Mouse (Mus musculus) midbrain, embryonic 15.5 days (tissue): ENCODE results near the gene Pcbp3. TPM values are rescaled to one million over a fixed set of nuclear protein-coding genes. Genes with fewer than 3 reads are reported as not detected.
A peak's percentile ranks its signal among the peaks of the same experiment; 100 is the strongest.

Experiments used
- ATAC-seq: fragments of 200-750 bp; cut with Nextera tagmentation; replicated peaks from 2 replicates; pipeline ENCODE4 v1.8.0; 2017; ENCODE audit warnings: moderate TSS enrichment
- H3K27ac ChIP-seq: fragments of 300-500 bp; sonication (generic); 2 replicates; pipeline ENCODE4 v1.5.1; 2015; ENCODE audit warnings: mild to moderate bottlenecking, inconsistent platforms
- H3K27me3 ChIP-seq: fragments of 300-500 bp; sonication (generic); replicated peaks from 2 replicates; pipeline ENCODE4 v1.6.1; 2015; ENCODE audit warnings: inconsistent platforms
- H3K36me3 ChIP-seq: fragments of 300-500 bp; sonication (generic); replicated peaks from 2 replicates; pipeline ENCODE4 v1.6.1; 2015; ENCODE audit warnings: inconsistent platforms
- H3K4me1 ChIP-seq: fragments of 300-500 bp; sonication (generic); 2 replicates; pipeline ENCODE4 v1.6.1; 2015; ENCODE audit warnings: inconsistent platforms
- H3K4me2 ChIP-seq: fragments of 300-500 bp; sonication (generic); 2 replicates; pipeline ENCODE4 v1.6.1; 2015; ENCODE audit warnings: inconsistent platforms, mild to moderate bottlenecking, moderate library complexity
- H3K4me3 ChIP-seq: fragments of 300-500 bp; sonication (generic); 2 replicates; pipeline ENCODE4 v1.5.1; 2015; ENCODE audit warnings: mild to moderate bottlenecking, inconsistent platforms
- H3K9ac ChIP-seq: fragments of 300-500 bp; sonication (generic); 2 replicates; pipeline ENCODE4 v1.6.1; 2015; ENCODE audit warnings: mild to moderate bottlenecking, inconsistent platforms
- H3K9me3 ChIP-seq: fragments of 300-500 bp; sonication (generic); 2 replicates; pipeline ENCODE4 v1.6.1; 2016; ENCODE audit warnings: inconsistent platforms
- WGBS: fragments of 180-500 bp; shearing (Covaris S2); methylation state at CpG from one replicate; pipeline ENCODE4 v1.1.7; 2015; ENCODE audit warnings: mixed read lengths; 5-methylcytosine and 5-hydroxymethylcytosine counted together
- polyA plus RNA-seq: library from polyadenylated mRNA; unstranded; fragments of >200 nt; fragmentation: Nextera tagmentation; extraction: Ambion mirVana; gene quantifications from 2 replicates; pipeline ENCODE4 v1.2.1, GENCODE M21; 2015

Pcbp3 gene
- polyA plus RNA-seq, 1 experiment from 2014 or later: 69.5 TPM

- Histone ChIP-seq H3K36me3 (no peaks in the 10 kb centered on the region), H3K9ac (no peak overlapping the region), H3K4me3 (no peak overlapping the region), H3K4me2 (no peak overlapping the region), H3K27me3 (no peaks in the 10 kb centered on the region), H3K27ac (no peak overlapping the region), H3K4me1 (peaks cover 2% of the 10 kb centered on the region; the same call in 1 of the 2 replicates), H3K9me3 (no peaks in the 10 kb centered on the region)
- peak; percentile 79 for ATAC-seq
- WGBS: 61% methylated on average over 14 of the region's 14 CpGs
These were observed 126.0 kb downstream of the Pcbp3 start for GRCm38 (mm10) chr10:76835497-76836357.

- no peaks in the 10 kb centered on the region for H3K27me3 ChIP-seq
- H3K4me1 ChIP-seq: peaks cover 2% of the 10 kb centered on the region; the same call in 1 of the 2 replicates
- ATAC-seq: no peak
- 87% methylated on average over 1 of the region's 1 CpGs for WGBS
- H3K9me3 ChIP-seq: no peaks in the 10 kb centered on the region
- H3K36me3 ChIP-seq: no peaks in the 10 kb centered on the region
- no peak overlapping the region for H3K27ac ChIP-seq
- H3K9ac ChIP-seq: no peak overlapping the region
- no peak overlapping the region for H3K4me2 ChIP-seq
- H3K4me3 ChIP-seq: no peak overlapping the region
These were observed 128.8 kb downstream of the Pcbp3 start for GRCm38 (mm10) chr10:76832841-76833240.

- Histone ChIP-seq H3K27ac (no peak overlapping the region), H3K4me3 (no peak overlapping the region), H3K27me3 (no peaks in the 10 kb centered on the region), H3K4me2 (no peak overlapping the region), H3K36me3 (no peaks in the 10 kb centered on the region), H3K4me1 (peaks cover 2% of the 10 kb centered on the region; the same call in 1 of the 2 replicates), H3K9me3 (no peaks in the 10 kb centered on the region), H3K9ac (no peak overlapping the region)
- no peak for ATAC-seq
- 82% methylated on average over 2 of the region's 2 CpGs for WGBS
These were observed 129.8 kb downstream of the Pcbp3 start for GRCm38 (mm10) chr10:76831915-76832314.

DNA sequence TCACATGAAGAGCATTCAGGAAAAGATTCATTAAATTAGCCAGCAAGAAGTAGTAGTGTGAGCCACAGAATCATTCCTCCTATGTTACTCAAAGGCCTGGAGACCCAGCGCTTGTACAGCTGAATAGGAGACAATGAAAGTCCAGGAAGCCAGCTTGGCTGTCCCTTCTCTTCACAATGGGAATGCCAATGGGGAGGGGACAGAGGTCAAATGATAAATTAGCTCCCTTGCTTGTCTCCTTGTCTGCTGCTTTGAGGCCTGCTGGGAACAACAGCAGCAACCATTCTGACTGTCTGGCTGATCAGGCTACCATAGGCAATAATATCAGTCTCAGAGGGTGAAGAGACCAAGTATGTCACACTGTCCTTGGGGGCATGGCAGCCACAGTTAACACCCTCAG, 130.5 kb downstream of the Pcbp3 start:
- no peak for ATAC-seq
- 24% methylated on average over 1 of the region's 1 CpGs for WGBS

DNA sequence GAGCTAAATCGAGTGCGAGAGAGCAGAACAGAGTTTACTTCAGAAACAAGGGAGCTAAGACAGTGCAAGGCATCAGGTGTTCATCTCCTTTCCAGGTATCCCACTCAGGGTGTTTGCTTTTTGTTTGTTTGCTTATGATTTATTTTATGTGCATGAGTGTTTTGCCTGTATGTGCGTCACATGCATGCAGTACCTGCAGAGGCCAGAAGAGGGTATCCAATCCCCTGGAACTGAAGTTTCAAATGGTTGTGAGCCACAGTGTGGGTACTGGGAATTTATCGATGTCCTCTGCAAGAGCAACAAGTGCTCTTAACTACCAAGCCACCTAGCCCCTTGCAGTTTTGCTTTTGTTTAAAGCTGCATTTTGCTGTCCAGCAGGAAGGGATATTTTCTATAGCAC, 132.8 kb downstream of the Pcbp3 start:
- no peaks in the 10 kb centered on the region for H3K27me3 ChIP-seq
- 96% methylated on average over 4 of the region's 4 CpGs for WGBS
- H3K36me3 ChIP-seq: no peaks in the 10 kb centered on the region
- no peak overlapping the region for H3K27ac ChIP-seq
- no peak overlapping the region for H3K9ac ChIP-seq
- H3K9me3 ChIP-seq: no peaks in the 10 kb centered on the region
- H3K4me1 ChIP-seq: no peaks in the 10 kb centered on the region
- ATAC-seq: no peak
- H3K4me3 ChIP-seq: no peak overlapping the region
- H3K4me2 ChIP-seq: no peak overlapping the region

More for the DNA sequence above, 130.5 kb downstream of the Pcbp3 start:
- Histone ChIP-seq H3K4me1 (peaks cover 2% of the 10 kb centered on the region; the same call in 1 of the 2 replicates), H3K4me2 (no peak overlapping the region), H3K4me3 (no peak overlapping the region), H3K36me3 (no peaks in the 10 kb centered on the region), H3K27me3 (no peaks in the 10 kb centered on the region), H3K9me3 (no peaks in the 10 kb centered on the region), H3K27ac (no peak overlapping the region), H3K9ac (no peak overlapping the region)

- 81% methylated on average over 8 of the region's 8 CpGs for WGBS
- Histone ChIP-seq H3K4me1 (no peaks in the 10 kb centered on the region), H3K9ac (no peak overlapping the region), H3K27ac (no peak overlapping the region), H3K36me3 (no peaks in the 10 kb centered on the region), H3K4me3 (no peak overlapping the region), H3K27me3 (no peaks in the 10 kb centered on the region), H3K4me2 (no peak overlapping the region), H3K9me3 (no peaks in the 10 kb centered on the region)
- ATAC-seq: no peak
These were observed 139.0 kb downstream of the Pcbp3 start for GRCm38 (mm10) chr10:76822698-76823097.

GRCm38 (mm10) chr10:76819321-76819720, 142.4 kb downstream of the Pcbp3 start:
- H3K27me3 ChIP-seq: no peaks in the 10 kb centered on the region
- no peak for ATAC-seq
- no peak overlapping the region for H3K4me3 ChIP-seq
- H3K9me3 ChIP-seq: no peaks in the 10 kb centered on the region
- H3K4me1 ChIP-seq: peaks cover 10% of the 10 kb centered on the region
- no peak overlapping the region for H3K9ac ChIP-seq
- no peak overlapping the region for H3K4me2 ChIP-seq
- WGBS: 65% methylated on average over 2 of the region's 2 CpGs
- no peaks in the 10 kb centered on the region for H3K36me3 ChIP-seq
- no peak overlapping the region for H3K27ac ChIP-seq

DNA sequence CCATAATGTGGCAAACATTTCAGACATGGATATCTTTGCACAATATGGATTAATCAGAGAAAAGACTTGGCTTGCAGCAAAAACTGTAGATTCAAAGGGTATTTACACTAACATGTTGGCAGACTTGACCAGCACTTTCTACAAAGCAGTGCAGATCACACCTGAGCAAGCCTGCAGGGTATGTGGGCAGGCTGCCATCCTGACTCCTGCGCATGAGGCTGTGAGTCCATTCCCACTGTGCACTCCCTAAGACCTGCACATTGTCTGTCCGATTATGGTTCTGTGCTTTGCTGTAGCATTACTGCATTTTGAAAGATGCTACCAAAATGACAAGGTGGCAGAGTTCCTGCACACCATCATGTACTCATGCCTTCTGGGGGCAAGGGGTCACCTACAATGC, 143.3 kb downstream of the Pcbp3 start:
- no peaks in the 10 kb centered on the region for H3K27me3 ChIP-seq
- WGBS: 87% methylated on average over 2 of the region's 2 CpGs

DNA sequence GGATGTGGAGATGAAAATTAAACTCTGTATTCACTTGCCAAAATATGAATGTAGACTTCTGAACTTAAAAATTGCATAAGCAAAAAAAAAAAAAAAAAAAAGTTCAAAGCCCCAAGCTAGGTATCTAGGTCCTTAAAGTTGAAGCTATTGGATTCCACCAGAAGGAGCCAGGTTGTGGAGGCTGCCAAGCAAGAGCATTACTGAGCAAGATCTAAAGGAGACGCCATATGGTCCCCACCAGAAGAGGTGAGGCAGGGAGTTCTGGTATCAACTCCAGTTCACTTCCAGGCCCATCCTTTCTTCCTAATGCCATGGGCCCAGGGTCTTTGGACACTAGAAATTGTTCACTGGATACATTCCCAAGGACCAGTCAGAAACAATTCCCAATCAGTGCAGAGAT, 144.8 kb downstream of the Pcbp3 start:
- peaks cover 10% of the 10 kb centered on the region for H3K4me1 ChIP-seq
- no peak overlapping the region for H3K4me2 ChIP-seq
- no peaks in the 10 kb centered on the region for H3K27me3 ChIP-seq
- H3K36me3 ChIP-seq: no peaks in the 10 kb centered on the region
- H3K4me3 ChIP-seq: no peak overlapping the region
- H3K27ac ChIP-seq: no peak overlapping the region
- H3K9me3 ChIP-seq: no peaks in the 10 kb centered on the region
- WGBS: 79% methylated on average over 1 of the region's 1 CpGs
- H3K9ac ChIP-seq: no peak overlapping the region
- ATAC-seq: no peak

More for the DNA sequence above, 143.3 kb downstream of the Pcbp3 start:
- no peak overlapping the region for H3K4me3 ChIP-seq
- no peak overlapping the region for H3K9ac ChIP-seq
- H3K36me3 ChIP-seq: no peaks in the 10 kb centered on the region
- no peaks in the 10 kb centered on the region for H3K9me3 ChIP-seq
- no peak overlapping the region for H3K4me2 ChIP-seq
- no peak overlapping the region for H3K27ac ChIP-seq
- ATAC-seq: no peak
- H3K4me1 ChIP-seq: peaks cover 10% of the 10 kb centered on the region

DNA sequence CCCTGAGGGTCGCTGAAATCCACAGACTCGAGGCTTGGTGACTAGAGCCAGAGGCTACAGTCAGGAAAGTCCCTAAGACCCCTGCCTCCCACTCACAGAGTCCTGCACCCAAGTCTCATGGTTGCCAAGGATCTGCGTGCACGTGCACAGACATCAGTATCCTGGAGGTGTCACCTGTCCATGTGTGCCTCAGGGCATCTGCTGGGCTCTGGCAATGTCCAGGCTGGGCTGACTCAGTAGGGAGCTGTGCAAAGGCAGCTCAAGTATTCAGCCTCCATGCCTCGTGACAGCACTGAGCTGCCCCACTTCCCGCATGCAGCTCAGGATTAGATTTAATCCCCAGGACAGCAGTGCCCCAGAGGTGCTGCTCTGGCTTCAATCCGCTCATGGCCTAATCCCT, 145.3 kb downstream of the Pcbp3 start:
- no peak overlapping the region for H3K4me2 ChIP-seq
- H3K4me1 ChIP-seq: peaks cover 10% of the 10 kb centered on the region
- H3K27me3 ChIP-seq: no peaks in the 10 kb centered on the region
- H3K36me3 ChIP-seq: no peaks in the 10 kb centered on the region
- H3K27ac ChIP-seq: peak overlapping the region; percentile 66
- H3K9me3 ChIP-seq: no peaks in the 10 kb centered on the region
- no peak overlapping the region for H3K9ac ChIP-seq
- 17% methylated on average over 7 of the region's 7 CpGs for WGBS
- H3K4me3 ChIP-seq: no peak overlapping the region
- ATAC-seq: peak; percentile 79

- H3K9ac ChIP-seq: no peak overlapping the region
- H3K4me1 ChIP-seq: peaks cover 10% of the 10 kb centered on the region
- no peak overlapping the region for H3K27ac ChIP-seq
- 37% methylated on average over 4 of the region's 4 CpGs for WGBS
- no peak overlapping the region for H3K4me2 ChIP-seq
- H3K9me3 ChIP-seq: no peaks in the 10 kb centered on the region
- no peaks in the 10 kb centered on the region for H3K36me3 ChIP-seq
- H3K27me3 ChIP-seq: no peaks in the 10 kb centered on the region
- ATAC-seq: no peak
- no peak overlapping the region for H3K4me3 ChIP-seq
These were observed 146.2 kb downstream of the Pcbp3 start for GRCm38 (mm10) chr10:76815481-76815880.

- no peaks in the 10 kb centered on the region for H3K36me3 ChIP-seq
- 88% methylated on average over 8 of the region's 8 CpGs for WGBS
- H3K4me2 ChIP-seq: no peak overlapping the region
- H3K27ac ChIP-seq: no peak overlapping the region
- no peak overlapping the region for H3K9ac ChIP-seq
- H3K4me3 ChIP-seq: no peak overlapping the region
- no peaks in the 10 kb centered on the region for H3K27me3 ChIP-seq
- H3K9me3 ChIP-seq: no peaks in the 10 kb centered on the region
- no peak for ATAC-seq
- peaks cover 16% of the 10 kb centered on the region for H3K4me1 ChIP-seq
These were observed 146.9 kb downstream of the Pcbp3 start for GRCm38 (mm10) chr10:76814811-76815210.
